Mouse (Mus musculus): ENCODE measurements around the gene Tcaf3. TPM values are rescaled to one million over a fixed set of nuclear protein-coding genes. Genes with fewer than 3 reads are reported as not detected.

Tcaf3 gene
- total RNA-seq, 2 experiments from 2014 or later = not detected

DNA sequence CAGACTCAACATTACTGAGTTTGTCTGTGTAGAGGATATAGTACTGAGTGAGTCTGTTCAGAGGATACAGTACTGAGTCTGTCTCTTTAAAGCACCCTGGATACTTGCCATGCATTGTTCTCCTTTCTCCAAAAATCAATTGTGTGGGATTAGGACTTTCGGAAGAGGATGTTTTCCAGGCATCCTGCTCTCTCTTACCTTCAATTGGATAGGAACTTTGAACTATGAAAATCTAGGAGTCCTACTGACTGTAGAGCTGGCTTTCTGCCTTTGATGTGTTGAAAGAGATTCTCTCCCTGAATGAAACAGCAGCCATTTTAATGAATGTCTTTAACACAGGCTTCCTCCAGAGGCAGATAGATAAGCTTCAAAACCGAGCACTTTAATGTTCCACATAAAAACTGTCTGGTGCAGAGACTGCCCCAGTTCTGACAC is 52.0 kb downstream of the Tcaf3 start:
- DNase-seq (ENCODE audit: low spot score in 2 of 2) = no peak
- intact Hi-C loops (cut with DNase I) = no loop called here

DNA sequence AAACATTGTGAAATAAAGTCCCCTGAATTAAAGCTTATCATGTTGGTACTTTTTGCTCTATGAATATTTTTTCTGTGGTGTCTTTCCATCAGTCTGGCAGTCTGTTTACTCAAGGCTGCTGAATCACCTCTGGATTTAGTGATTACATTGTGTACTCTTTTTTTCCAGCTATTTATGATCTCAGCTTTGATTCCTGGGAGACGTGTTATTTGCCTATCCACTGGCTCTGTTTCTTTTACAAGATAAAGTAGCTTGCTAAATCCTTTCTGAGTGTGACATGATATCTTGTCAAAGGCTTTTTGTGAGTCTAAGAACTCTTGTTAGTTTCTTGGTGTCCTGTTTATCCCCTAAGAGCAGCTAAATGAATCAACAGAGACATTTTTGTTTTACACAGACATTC is 52.6 kb downstream of the Tcaf3 start:
- DNase-seq (ENCODE audit: low spot score in 2 of 2) = no peak
- intact Hi-C loops (cut with DNase I) = no loop called here

DNA sequence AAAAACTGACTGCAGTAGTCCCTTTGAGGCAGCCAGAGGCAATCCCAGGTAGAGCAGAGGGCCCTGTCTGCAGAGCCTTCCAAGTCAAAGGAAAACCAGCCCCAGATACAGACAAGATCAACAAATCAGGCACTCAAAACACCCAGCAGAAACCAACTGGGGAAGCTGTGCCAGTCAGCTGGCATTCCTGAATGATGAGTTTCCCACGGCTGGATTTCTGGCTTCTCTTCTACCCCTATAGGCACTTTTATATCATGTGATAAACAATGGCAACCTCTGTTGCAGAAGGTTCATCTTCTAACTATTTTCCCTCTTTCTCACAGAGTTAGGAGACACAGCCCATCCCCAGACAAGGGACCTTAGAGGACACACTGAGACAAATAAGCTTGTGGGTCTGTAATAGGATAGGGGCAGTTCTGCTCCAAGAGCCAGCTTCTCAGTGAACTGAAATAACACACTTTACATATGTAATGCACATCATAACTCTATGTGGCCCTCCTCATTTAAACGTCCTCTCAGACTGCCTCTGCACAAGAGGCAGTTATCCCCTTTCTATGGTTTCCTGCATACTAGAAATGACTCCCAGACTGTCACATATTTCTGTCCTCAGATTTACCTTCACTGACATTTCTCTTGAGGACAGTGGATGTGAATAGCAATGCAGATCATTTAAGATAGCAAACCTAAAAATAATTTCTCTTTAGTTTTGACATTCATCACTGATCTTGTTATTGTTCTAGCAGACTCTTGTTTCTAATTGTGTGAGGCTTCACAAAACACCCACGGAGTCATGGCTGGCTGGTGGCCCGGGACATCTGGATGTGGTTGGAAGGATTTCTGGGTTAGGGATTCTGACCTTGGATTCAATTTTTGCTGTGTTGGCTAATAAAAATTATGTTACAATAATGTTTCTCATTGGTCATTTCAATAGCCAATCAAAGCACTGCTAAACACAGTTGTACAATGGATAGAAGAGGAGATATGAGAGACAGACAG is 55.2 kb downstream of the Tcaf3 start:
- intact Hi-C loops (cut with DNase I) = no loop called here
- DNase-seq (ENCODE audit: low spot score in 2 of 2) = no peak

DNA sequence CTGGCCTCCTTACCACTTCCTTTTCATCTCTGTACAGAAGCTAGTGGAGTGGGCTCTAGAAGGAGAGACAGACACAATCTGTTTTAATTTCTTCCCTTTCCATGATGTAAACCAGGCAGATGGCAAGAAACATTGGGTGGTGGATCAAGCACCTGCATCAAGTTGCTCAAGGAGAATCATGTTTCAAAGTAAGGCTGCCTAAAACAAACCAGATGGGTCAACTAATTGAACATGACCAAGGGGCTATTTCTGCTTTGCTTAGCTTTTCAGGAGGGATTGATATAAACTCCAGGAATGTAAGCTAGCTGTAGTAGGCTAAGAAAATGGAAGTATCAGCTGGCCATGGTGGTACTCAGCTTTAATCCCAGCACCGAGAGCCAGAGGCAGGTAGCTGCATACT is 56.8 kb downstream of the Tcaf3 start:
- intact Hi-C loops (cut with DNase I) = no loop called here
- DNase-seq (ENCODE audit: low spot score in 2 of 2) = no peak

DNA sequence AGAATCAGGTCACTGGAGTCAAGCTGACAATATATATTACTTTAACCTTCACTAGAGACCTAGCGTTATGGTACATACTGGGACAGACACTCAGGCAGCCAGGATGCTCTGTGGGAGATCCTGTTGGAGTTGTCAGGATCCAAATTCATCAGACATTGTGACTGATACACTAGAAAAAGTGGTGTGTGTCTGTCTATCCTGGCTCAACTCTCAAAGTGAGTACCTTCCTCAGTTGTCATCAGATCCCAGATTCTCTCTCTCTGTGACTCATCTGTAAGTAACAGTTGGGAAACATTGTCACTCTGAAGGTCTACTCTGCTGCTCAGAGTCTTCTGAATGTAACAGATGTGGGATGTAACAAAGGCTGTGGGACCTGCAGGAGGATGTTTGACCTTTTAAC is 57.8 kb downstream of the Tcaf3 start:
- intact Hi-C loops (cut with DNase I) = no loop called here

More for the DNA sequence above, 57.8 kb downstream of the Tcaf3 start:
- DNase-seq (ENCODE audit: low spot score in 2 of 2) = no peak

Other genes starting within 250 kb of the Tcaf3 start
- 10 to 100 TPM; 49.4 to 60.8 TPM for gene Zyx, start 248.1 kb downstream of the Tcaf3 start, total RNA-seq (2021)
- gene Epha1, start 224.4 kb downstream of the Tcaf3 start, total RNA-seq (2021) = under 1 TPM; 0.18 to 0.30 TPM
- gene Tas2r143, start 197.5 kb downstream of the Tcaf3 start, total RNA-seq (2021) = under 1 TPM in 1 of 2 experiments, not detected in 1; 0.48 TPM
- not detected for gene Tas2r135, start 192.3 kb downstream of the Tcaf3 start, total RNA-seq (2021)
- not detected for gene Tas2r126, start 163.2 kb downstream of the Tcaf3 start, total RNA-seq (2021)
- not detected for gene Olfr458, start 132.5 kb downstream of the Tcaf3 start, total RNA-seq (2021)
- not detected for gene Olfr457, start 121.4 kb downstream of the Tcaf3 start, total RNA-seq (2021)
- not detected for gene Olfr456, start 110.5 kb downstream of the Tcaf3 start, total RNA-seq (2021)
- gene Olfr455, start 50.1 kb downstream of the Tcaf3 start, total RNA-seq (2021) = not detected
- under 1 TPM; 0.54 to 0.82 TPM for gene Tcaf2, start 47.6 kb upstream of the Tcaf3 start, total RNA-seq (2021)
- 100 to 1,000 TPM; 217 to 234 TPM for gene Tcaf1, start 112.4 kb upstream of the Tcaf3 start, total RNA-seq (2021)
- not detected for gene Olfr453, start 141.7 kb upstream of the Tcaf3 start, total RNA-seq (2021)
- not detected for gene Olfr38, start 158.7 kb upstream of the Tcaf3 start, total RNA-seq (2021)
- not detected for gene Olfr452, start 187.4 kb upstream of the Tcaf3 start, total RNA-seq (2021)
- gene Olfr450, start 214.2 kb upstream of the Tcaf3 start, total RNA-seq (2021) = not detected
- gene Olfr449, start 236.7 kb upstream of the Tcaf3 start, total RNA-seq (2021) = not detected